In genomic region chr1:152560477-152560876, GRCm38 (mm10) we compare ENCODE assay signal across 8 mouse cellular contexts.
DNase-seq lines count a peak whose midpoint lies in the region; ATAC-seq and TF ChIP-seq lines count a peak whose summit lies in the region.

No protein-coding gene starts in this region.

- no peak for TF ChIP-seq CTCF in forebrain, postnatal 0 days (IDR thresholded peaks at IDR 0.05; ENCODE audit: low read depth)

- no peaks in the 10 kb centered on the region for H3K9me3 ChIP-seq in limb, embryonic 13.5 days
- no peaks in the 10 kb centered on the region for H3K9me3 ChIP-seq in limb, embryonic 10.5 days (replicated peaks)
- H3K9me3 ChIP-seq in forebrain, postnatal 0 days (ENCODE audit: low read length), result no peaks in the 10 kb centered on the region
- H3K9me3 ChIP-seq in kidney, embryonic 15.5 days (replicated peaks), result no peaks in the 10 kb centered on the region

- peaks cover 71% of the 10 kb centered on the region for H3K4me1 ChIP-seq in limb, embryonic 13.5 days
- H3K4me1 ChIP-seq in limb, embryonic 10.5 days, result peaks cover 50% of the 10 kb centered on the region
- no peaks in the 10 kb centered on the region for H3K4me1 ChIP-seq in forebrain, postnatal 0 days (ENCODE audit: insufficient read depth)
- H3K4me1 ChIP-seq in kidney, embryonic 15.5 days, result peaks cover 43% of the 10 kb centered on the region

- WGBS in limb, embryonic 13.5 days, result 75% methylated on average over 5 of the region's 5 CpGs
- WGBS in limb, embryonic 10.5 days, result 89% methylated on average over 5 of the region's 5 CpGs
- WGBS in forebrain, postnatal 0 days, result 45% methylated on average over 5 of the region's 5 CpGs
- WGBS in kidney, embryonic 15.5 days, result 62% methylated on average over 5 of the region's 5 CpGs

- H3K27ac ChIP-seq in limb, embryonic 13.5 days, result no peak overlapping the region
- H3K27ac ChIP-seq in limb, embryonic 10.5 days, result no peak overlapping the region
- H3K27ac ChIP-seq in forebrain, postnatal 0 days (ENCODE audit: low read depth, low read length), result peak overlapping the region; percentile 42
- peak overlapping the region; percentile 49; the same call in 1 of the 2 replicates for H3K27ac ChIP-seq in kidney, embryonic 15.5 days

- 0 out of 2 replicates have a peak overlapping the region, but pooled peaks have one; percentile 9 for H3K9ac ChIP-seq in limb, embryonic 13.5 days
- no peak overlapping the region for H3K9ac ChIP-seq in forebrain, postnatal 0 days
- H3K9ac ChIP-seq in kidney, embryonic 15.5 days, result no peak overlapping the region

- no peak overlapping the region for H3K4me2 ChIP-seq in limb, embryonic 13.5 days (replicated peaks)
- no peak overlapping the region for H3K4me2 ChIP-seq in forebrain, postnatal 0 days (ENCODE audit: low read depth)
- H3K4me2 ChIP-seq in kidney, embryonic 15.5 days, result no peak overlapping the region

- H3K27me3 ChIP-seq in limb, embryonic 13.5 days, result no peaks in the 10 kb centered on the region
- no peaks in the 10 kb centered on the region for H3K27me3 ChIP-seq in limb, embryonic 10.5 days (ENCODE audit: low read depth, poor library complexity, severe bottlenecking)
- no peaks in the 10 kb centered on the region for H3K27me3 ChIP-seq in forebrain, postnatal 0 days (ENCODE audit: insufficient read depth, low read length)
- H3K27me3 ChIP-seq in kidney, embryonic 15.5 days, result no peaks in the 10 kb centered on the region

- ATAC-seq in limb, embryonic 13.5 days (ENCODE audit: low FRiP score, low read depth), result no peak
- no peak; the same call in 1 of the 2 replicates for ATAC-seq in forebrain, postnatal 0 days
- no peak for ATAC-seq in kidney, embryonic 15.5 days (replicated peaks; ENCODE audit: low FRiP score)
- ATAC-seq in megakaryocyte-erythroid progenitor cell, adult 5-6 weeks (replicated peaks; ENCODE audit: low FRiP score, low TSS enrichment, poor library complexity, severe bottlenecking), result no peak

- no peak overlapping the region for H3K4me3 ChIP-seq in limb, embryonic 13.5 days
- H3K4me3 ChIP-seq in limb, embryonic 10.5 days, result no peak overlapping the region
- no peak overlapping the region for H3K4me3 ChIP-seq in forebrain, postnatal 0 days (ENCODE audit: low read depth, low read length)
- no peak overlapping the region for H3K4me3 ChIP-seq in kidney, embryonic 15.5 days (replicated peaks)

- H3K36me3 ChIP-seq in limb, embryonic 13.5 days, result no peaks in the 10 kb centered on the region
- peaks cover 26% of the 10 kb centered on the region for H3K36me3 ChIP-seq in limb, embryonic 10.5 days
- H3K36me3 ChIP-seq in forebrain, postnatal 0 days (ENCODE audit: insufficient read depth), result no peaks in the 10 kb centered on the region
- H3K36me3 ChIP-seq in kidney, embryonic 15.5 days, result 0 out of 2 replicates have a peak, but pooled peaks cover under 1% of the 10 kb centered on the region

- DNase-seq in limb, embryonic 10.5 days (ENCODE audit: low spot score), result no peak
- peak; percentile 53 for DNase-seq in forebrain, postnatal 0 days
- peak; percentile 79 for DNase-seq in lung, postnatal 10 days
- DNase-seq in adrenal gland, postnatal 25 days, result no peak
- DNase-seq in embryo, embryonic 11 days, result no peak

Comparison
In these comparisons a context has a peak if more than half of its experiments do, and no peak if none do; other contexts are left out.
1. H3K27ac ChIP-seq: peak in forebrain, postnatal 0 days (single experiment) and kidney, embryonic 15.5 days (single experiment); none in limb, embryonic 13.5 days (single experiment) and limb, embryonic 10.5 days (single experiment).
2. DNase-seq: peak in forebrain, postnatal 0 days (single experiment) and lung, postnatal 10 days (single experiment); none in limb, embryonic 10.5 days (single experiment), adrenal gland, postnatal 25 days (single experiment) and embryo, embryonic 11 days (single experiment).